ENCODE assay signal across 7 mouse cellular contexts in the genomic region with DNA sequence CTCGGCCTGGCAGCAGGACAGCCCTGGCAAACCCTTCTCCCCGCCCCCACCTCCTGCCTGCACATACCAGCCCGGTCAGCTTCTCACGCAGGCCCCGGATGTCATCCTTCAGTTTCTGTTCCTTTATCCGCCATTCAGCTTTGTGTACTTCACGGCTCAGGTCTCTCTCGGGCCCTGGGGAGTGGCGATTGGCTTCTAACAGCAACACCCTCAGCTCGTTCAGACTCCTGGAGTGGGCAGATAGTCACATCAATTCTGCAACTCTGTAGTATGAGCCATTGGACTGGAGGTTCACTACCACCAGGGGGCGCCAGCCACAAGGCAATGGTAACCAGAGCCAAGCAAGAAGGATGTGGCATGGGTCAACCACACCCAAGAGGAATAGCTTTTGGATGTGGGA. TPM values are rescaled to one million over a fixed set of nuclear protein-coding genes. Genes with fewer than 3 reads are reported as not detected.
DNase-seq lines count a peak whose midpoint lies in the region; ATAC-seq and TF ChIP-seq lines count a peak whose summit lies in the region.

No protein-coding gene starts in this region.

- no peak overlapping the region for H3K4me2 ChIP-seq in intestine, postnatal 0 days (replicated peaks; ENCODE audit: low read depth)
- H3K4me2 ChIP-seq in midbrain, embryonic 13.5 days (replicated peaks) = no peak overlapping the region

- peaks cover 58% of the 10 kb centered on the region for H3K36me3 ChIP-seq in intestine, postnatal 0 days (ENCODE audit: control insufficient read depth, insufficient read depth)
- peaks cover 93% of the 10 kb centered on the region for H3K36me3 ChIP-seq in midbrain, embryonic 13.5 days

- no peaks in the 10 kb centered on the region for H3K9me3 ChIP-seq in intestine, postnatal 0 days (ENCODE audit: control insufficient read depth)
- no peaks in the 10 kb centered on the region for H3K9me3 ChIP-seq in midbrain, embryonic 13.5 days

- 53% methylated on average over 11 of the region's 11 CpGs for WGBS in intestine, postnatal 0 days
- 63% methylated on average over 11 of the region's 11 CpGs for WGBS in midbrain, embryonic 13.5 days

- H3K4me3 ChIP-seq in intestine, postnatal 0 days (ENCODE audit: low read depth, low read length) = no peak overlapping the region
- H3K4me3 ChIP-seq in midbrain, embryonic 13.5 days (replicated peaks) = no peak overlapping the region

- DNase-seq in adrenal gland, adult (ENCODE audit: inconsistent age in 2 of 2, low spot score in 1 of 2) = peak; percentile 84 to 95
- peak; percentile 91 for DNase-seq in embryo, embryonic 10 days (ENCODE audit: low spot score)
- DNase-seq in gastrocnemius, postnatal 4 days (ENCODE audit: low spot score in 2 of 2) = peak; percentile 88 to 91
- DNase-seq in left cerebral cortex, postnatal 25 days (ENCODE audit: low spot score in 2 of 2) = peak; percentile 86 to 93
- DNase-seq in spleen, adult 12 weeks (ENCODE audit: low spot score) = peak; percentile 78

- no peaks in the 10 kb centered on the region for H3K4me1 ChIP-seq in intestine, postnatal 0 days (replicated peaks; ENCODE audit: control insufficient read depth, insufficient read depth, low read length)
- H3K4me1 ChIP-seq in midbrain, embryonic 13.5 days (replicated peaks) = no peaks in the 10 kb centered on the region

- intact Hi-C loops in left cerebral cortex, postnatal 25 days (cut with DNase I) = loop anchor here (2.0 to 10.0 kb wide), 2 partner anchors 87 to 411 kb away; a partner anchor contains a TSS

- TF ChIP-seq CTCF in intestine, postnatal 0 days (IDR thresholded peaks at IDR 0.05; ENCODE audit: low read depth) = peak; percentile 99

- no peak overlapping the region for H3K9ac ChIP-seq in intestine, postnatal 0 days (ENCODE audit: low read depth, low read length)
- no peak overlapping the region for H3K9ac ChIP-seq in midbrain, embryonic 13.5 days (replicated peaks)

- peak overlapping the region; percentile 54 for H3K27ac ChIP-seq in intestine, postnatal 0 days (ENCODE audit: low read depth, low read length)
- H3K27ac ChIP-seq in midbrain, embryonic 13.5 days = no peak overlapping the region

- peak; percentile 63 for ATAC-seq in intestine, postnatal 0 days
- peak; percentile 53 for ATAC-seq in midbrain, embryonic 13.5 days

- no peaks in the 10 kb centered on the region for H3K27me3 ChIP-seq in intestine, postnatal 0 days (replicated peaks; ENCODE audit: control insufficient read depth, insufficient read depth, low read length)
- H3K27me3 ChIP-seq in midbrain, embryonic 13.5 days = no peaks in the 10 kb centered on the region

RNA-seq across cellular contexts. Expression of a gene that starts 37.6 kb away (rescaled TPM):
- total RNA-seq in gastrocnemius, postnatal 4 days (2021) = 10 to 100 TPM; 50.0 to 57.8 TPM
- 42.8 and 46.8 TPM in 2 replicates for polyA plus RNA-seq in intestine, postnatal 0 days (2015; fragmentation: Nextera tagmentation; extraction: Ambion mirVana)
- 10 to 100 TPM; 42.5 to 43.7 TPM for total RNA-seq in left cerebral cortex, postnatal 25 days (2021)
- 89.6 and 96.6 TPM in 2 replicates for polyA plus RNA-seq in midbrain, embryonic 13.5 days (2015; fragmentation: Nextera tagmentation; extraction: Ambion mirVana)

RNA-seq across cellular contexts. Expression of a gene that starts 58.1 kb away (rescaled TPM):
- total RNA-seq in gastrocnemius, postnatal 4 days (2021) = 10 to 100 TPM; 15.8 to 17.6 TPM
- 2.6 and 3.1 TPM in 2 replicates for polyA plus RNA-seq in intestine, postnatal 0 days (2015; fragmentation: Nextera tagmentation; extraction: Ambion mirVana)
- 100 to 1,000 TPM; 106 to 120 TPM for total RNA-seq in left cerebral cortex, postnatal 25 days (2021)
- polyA plus RNA-seq in midbrain, embryonic 13.5 days (2015; fragmentation: Nextera tagmentation; extraction: Ambion mirVana) = 13.4 and 15.3 TPM in 2 replicates

Comparison
In these comparisons a context has a peak if more than half of its experiments do, and no peak if none do; other contexts are left out.
1. RNA of a gene that starts 58.1 kb away (total RNA-seq): 106 to 120 TPM in left cerebral cortex, postnatal 25 days; 15.8 to 17.6 TPM in gastrocnemius, postnatal 4 days; every median in the first group is over 4 times any median in the second.
2. Peak in every context shown above with its lines, with median percentiles within 50 percentile points of each other: DNase-seq.